Mouse (Mus musculus) MEL (cell line): ENCODE results near the gene Gm6899. TPM values are rescaled to one million over a fixed set of nuclear protein-coding genes. Genes with fewer than 3 reads are reported as not detected.

Source experiments
- DNase-seq: peaks from one replicate; pipeline ENCODE4 v3.0.0; 2011; ENCODE audit warnings: low read depth, low spot score
- H3K27ac ChIP-seq: 2 replicates; pipeline ENCODE4 v1.5.1; 2012; ENCODE audit warnings: low read depth, mild to moderate bottlenecking, control low read depth, low read length, moderate library complexity; ENCODE audit not compliant: control insufficient read depth
- H3K27me3 ChIP-seq, 2 experiments: fragments of 150-350 bp in 1 of 2; sonication (generic) in 1 of 2; 2 replicates each; pipeline ENCODE4 v1.6.1; 2012; ENCODE audit warnings: low read length in 2 of 2, mild to moderate bottlenecking in 2 of 2, improper control_type of control experiment in 1 of 2, moderate library complexity in 1 of 2; ENCODE audit not compliant: insufficient read depth in 2 of 2, control insufficient read depth in 1 of 2
- H3K36me3 ChIP-seq, 2 experiments: 2 replicates each; pipeline ENCODE4 v1.6.1; 2012 to 2014; ENCODE audit warnings: low read length in 2 of 2, improper control_type of control experiment in 1 of 2, inconsistent platforms in 1 of 2, mild to moderate bottlenecking in 1 of 2; ENCODE audit not compliant: insufficient read depth in 2 of 2, control insufficient read depth in 1 of 2
- H3K4me1 ChIP-seq, 2 experiments: fragments of 150-350 bp in 1 of 2; sonication (generic) in 1 of 2; 2 replicates each; pipeline ENCODE4 v1.6.1; 2012; ENCODE audit warnings: low read length in 2 of 2, improper control_type of control experiment in 1 of 2, mild to moderate bottlenecking in 1 of 2; ENCODE audit not compliant: insufficient read depth in 2 of 2, control insufficient read depth in 1 of 2
- H3K4me3 ChIP-seq, 2 experiments: fragments of 150-350 bp in 1 of 2; sonication (generic) in 1 of 2; 2 replicates each; pipeline ENCODE4 v1.5.1; 2012; ENCODE audit warnings: low read depth in 2 of 2, low read length in 2 of 2, mild to moderate bottlenecking in 2 of 2, moderate library complexity in 2 of 2, control low read depth in 1 of 2, improper control_type of control experiment in 1 of 2; ENCODE audit not compliant: control insufficient read depth in 1 of 2, insufficient read depth in 1 of 2
- H3K79me2 ChIP-seq: 2 replicates; pipeline ENCODE4 v1.6.1; 2012; ENCODE audit warnings: mild to moderate bottlenecking, low read length, moderate library complexity; ENCODE audit not compliant: control insufficient read depth, poor library complexity, insufficient read depth
- H3K9ac ChIP-seq: 2 replicates; pipeline ENCODE4 v1.6.1; 2012; ENCODE audit warnings: low read depth, mild to moderate bottlenecking, control low read depth, low read length, moderate library complexity; ENCODE audit not compliant: control insufficient read depth, poor library complexity, severe bottlenecking
- H3K9me3 ChIP-seq: fragments of 150-350 bp; sonication (generic); replicated peaks from 2 replicates; pipeline ENCODE4 v1.6.1; 2012; ENCODE audit warnings: mild to moderate bottlenecking, low read length, improper control_type of control experiment, moderate library complexity; ENCODE audit not compliant: insufficient read depth
- BHLHE40 ChIP-seq: IDR thresholded peaks from 2 replicates; pipeline ENCODE4 v1.6.1; 2012; ENCODE audit warnings: low read depth, mild to moderate bottlenecking, inconsistent platforms, low read length, improper control_type of control experiment, borderline replicate concordance
- CHD1 ChIP-seq: IDR thresholded peaks from 2 replicates; pipeline ENCODE4 v1.6.1; 2012; ENCODE audit warnings: low read depth, mild to moderate bottlenecking, inconsistent platforms, low read length, improper control_type of control experiment
- CHD2 ChIP-seq: IDR thresholded peaks from 2 replicates; pipeline ENCODE4 v1.6.1; 2011; ENCODE audit warnings: low read length, improper control_type of control experiment
- E2F4 ChIP-seq: IDR thresholded peaks from 2 replicates; pipeline ENCODE4 v1.6.1; 2011; ENCODE audit warnings: low read depth, low read length, improper control_type of control experiment, borderline replicate concordance
- ELF1 ChIP-seq: IDR thresholded peaks from 2 replicates; pipeline ENCODE4 v1.6.1; 2014; ENCODE audit warnings: low read depth, mild to moderate bottlenecking, inconsistent platforms, low read length, improper control_type of control experiment, moderate library complexity
- EP300 ChIP-seq, 2 experiments: IDR thresholded peaks; 2 replicates each; pipeline ENCODE4 v1.6.1; 2011; ENCODE audit warnings: improper control_type of control experiment in 2 of 2, low read length in 2 of 2, low read depth in 1 of 2, mild to moderate bottlenecking in 1 of 2
- ETS1 ChIP-seq: IDR thresholded peaks from 2 replicates; pipeline ENCODE4 v1.6.1; 2012; ENCODE audit warnings: low read depth, mild to moderate bottlenecking, inconsistent platforms, low read length, improper control_type of control experiment, moderate library complexity
- GABPA ChIP-seq: IDR thresholded peaks from 2 replicates; pipeline ENCODE4 v1.6.1; 2012; ENCODE audit warnings: low read depth, mild to moderate bottlenecking, inconsistent platforms, low read length, improper control_type of control experiment, moderate library complexity
- GATA1 ChIP-seq: IDR thresholded peaks from 2 replicates; pipeline ENCODE4 v1.6.1; 2011; ENCODE audit warnings: low read depth, low read length, improper control_type of control experiment
- MAX ChIP-seq: IDR thresholded peaks from 2 replicates; pipeline ENCODE4 v1.6.1; 2011; ENCODE audit warnings: low read length, improper control_type of control experiment
- MEF2A ChIP-seq: IDR thresholded peaks from 2 replicates; pipeline ENCODE4 v1.6.1; 2014; ENCODE audit warnings: low read depth, mild to moderate bottlenecking, inconsistent platforms, low read length, improper control_type of control experiment; ENCODE audit not compliant: poor library complexity, insufficient replicate concordance, severe bottlenecking; ENCODE audit errors: extremely low read depth
- MXI1 ChIP-seq: IDR thresholded peaks from 2 replicates; pipeline ENCODE4 v1.6.1; 2011; ENCODE audit warnings: mild to moderate bottlenecking, low read depth, low read length, improper control_type of control experiment
- NELFE ChIP-seq: IDR thresholded peaks from 2 replicates; pipeline ENCODE4 v1.6.1; 2011; ENCODE audit warnings: low read depth, low read length, improper control_type of control experiment
- NRF1 ChIP-seq: IDR thresholded peaks from 2 replicates; pipeline ENCODE4 v1.6.1; 2014; ENCODE audit warnings: low read depth, mild to moderate bottlenecking, inconsistent platforms, low read length, improper control_type of control experiment, moderate library complexity; ENCODE audit not compliant: poor library complexity, insufficient read depth, severe bottlenecking
- POLR2A ChIP-seq, 2 experiments: IDR thresholded peaks; 2 replicates each; pipeline ENCODE4 v1.6.1; 2011 to 2012; ENCODE audit warnings: low read length in 2 of 2, mild to moderate bottlenecking in 2 of 2, control low read depth in 1 of 2, improper control_type of control experiment in 1 of 2, low read depth in 1 of 2, moderate library complexity in 1 of 2; ENCODE audit not compliant: control insufficient read depth in 1 of 2, insufficient read depth in 1 of 2, poor library complexity in 1 of 2
- POLR2AphosphoS2 ChIP-seq: IDR thresholded peaks from 2 replicates; pipeline ENCODE4 v1.6.1; 2011; ENCODE audit warnings: low read length, improper control_type of control experiment
- RCOR1 ChIP-seq: IDR thresholded peaks from 2 replicates; pipeline ENCODE4 v1.6.1; 2012; ENCODE audit warnings: low read depth, mild to moderate bottlenecking, inconsistent platforms, low read length, improper control_type of control experiment
- SMC3 ChIP-seq: IDR thresholded peaks from 2 replicates; pipeline ENCODE4 v1.6.1; 2011; ENCODE audit warnings: low read depth, low read length, improper control_type of control experiment
- TAL1 ChIP-seq: IDR thresholded peaks from 2 replicates; pipeline ENCODE4 v1.6.1; 2012; ENCODE audit warnings: mild to moderate bottlenecking, inconsistent platforms, low read length, moderate library complexity, mixed read lengths
- UBTF ChIP-seq: IDR thresholded peaks from 2 replicates; pipeline ENCODE4 v1.6.1; 2012; ENCODE audit warnings: low read depth, mild to moderate bottlenecking, inconsistent platforms, low read length, improper control_type of control experiment, moderate library complexity, borderline replicate concordance; ENCODE audit not compliant: insufficient read depth
- USF1 ChIP-seq: IDR thresholded peaks from 2 replicates; pipeline ENCODE4 v1.6.1; 2014; ENCODE audit warnings: low read depth, mild to moderate bottlenecking, inconsistent platforms, low read length, improper control_type of control experiment, moderate library complexity
- USF2 ChIP-seq, 2 experiments: IDR thresholded peaks; 2 replicates each; pipeline ENCODE4 v1.6.1; 2011 to 2012; ENCODE audit warnings: improper control_type of control experiment in 2 of 2, low read length in 2 of 2, borderline replicate concordance in 1 of 2, inconsistent platforms in 1 of 2, low read depth in 1 of 2, mild to moderate bottlenecking in 1 of 2; ENCODE audit not compliant: insufficient read depth in 1 of 2
- ZNF384 ChIP-seq: IDR thresholded peaks from 2 replicates; pipeline ENCODE4 v1.6.1; 2012; ENCODE audit warnings: low read depth, mild to moderate bottlenecking, inconsistent platforms, low read length, improper control_type of control experiment
- polyA plus RNA-seq, 2 experiments: library from polyadenylated mRNA; stranded (reverse) in 1 of 2; unstranded in 1 of 2; fragments of >175 nt in 1 of 2; fragments of >200 nt in 1 of 2; gene quantifications; 2 replicates each; pipeline versions ENCODE4 v1.2.1 to v1.2.4; 2012; ENCODE audit warnings: low replicate concordance in 2 of 2, low read depth in 1 of 2; ENCODE audit not compliant: insufficient read length in 2 of 2, insufficient read depth in 1 of 2, missing spikeins in 1 of 2
- total RNA-seq: library from RNA; depleted of rRNA; stranded (reverse); fragments of 300-350 nt; gene quantifications from 2 replicates; pipeline ENCODE4 v1.2.3, GENCODE M21; 2012

Gene Gm6899
- total and polyA plus RNA-seq, 3 experiments: not detected

GRCm38 (mm10) chr11:26604061-26604655 is 11.1 kb downstream of the Gm6899 start:
- Histone ChIP-seq H3K9me3 (no peaks in the 10 kb centered on the region), H3K36me3 (peaks cover 0 to 30% of the 10 kb centered on the region in 2 experiments; a peak in 2 of 4 replicates), H3K79me2 (no peaks in the 10 kb centered on the region), H3K27ac (no peak overlapping the region), H3K4me1 (peaks cover 21 to 24% of the 10 kb centered on the region in 2 experiments), H3K27me3 (no peaks in the 10 kb centered on the region), H3K9ac (no peak overlapping the region), H3K4me3 (no peak overlapping the region)
- TF ChIP-seq EP300 (IDR thresholded peaks at IDR 0.05; ENCODE audit: low read depth in 1 of 2, low read length in 2 of 2) (peak; percentile 62 to 63; a peak in 1 of 4 replicates), RCOR1 (peak; percentile 93), USF2 (IDR thresholded peaks at IDR 0.05; ENCODE audit: borderline replicate concordance in 1 of 2, insufficient read depth in 1 of 2, low read depth in 1 of 2, low read length in 2 of 2) (no peak), ETS1 (peak; percentile 33; the same call in 1 of the 2 replicates), GATA1 (peak; percentile 69; the same call in 1 of the 2 replicates)
- DNase-seq: peak; percentile 49

GRCm38 (mm10) chr11:26608795-26609194 is 15.8 kb downstream of the Gm6899 start:
- peaks cover under 1 to 11% of the 10 kb centered on the region in 2 experiments; a peak in 3 of 4 replicates for H3K4me1 ChIP-seq
- H3K27ac ChIP-seq: no peak overlapping the region
- H3K27me3 ChIP-seq: no peaks in the 10 kb centered on the region
- H3K9ac ChIP-seq: no peak overlapping the region
- peaks cover 0 to 10% of the 10 kb centered on the region in 2 experiments; a peak in 2 of 4 replicates for H3K36me3 ChIP-seq
- no peaks in the 10 kb centered on the region for H3K79me2 ChIP-seq
- no peak for DNase-seq
- no peaks in the 10 kb centered on the region for H3K9me3 ChIP-seq
- no peak overlapping the region for H3K4me3 ChIP-seq
- no peak for TF ChIP-seq MXI1
- TF ChIP-seq TAL1: no peak
- TF ChIP-seq ELF1: no peak
- no peak for TF ChIP-seq NRF1
- no peak for TF ChIP-seq NELFE
- TF ChIP-seq MEF2A: no peak
- TF ChIP-seq GABPA: no peak
- no peak for TF ChIP-seq USF1
- TF ChIP-seq ETS1: no peak
- no peak for TF ChIP-seq MAX
- TF ChIP-seq POLR2A (IDR thresholded peaks at IDR 0.05; ENCODE audit: control insufficient read depth in 1 of 2, insufficient read depth in 1 of 2, low read depth in 1 of 2, low read length in 2 of 2, poor library complexity in 1 of 2): no peak
- TF ChIP-seq POLR2AphosphoS2: no peak
- TF ChIP-seq CHD1: no peak
- TF ChIP-seq UBTF: no peak
- no peak for TF ChIP-seq E2F4
- TF ChIP-seq SMC3: no peak
- TF ChIP-seq ZNF384: no peak
- TF ChIP-seq CHD2: no peak
- TF ChIP-seq GATA1: no peak
- TF ChIP-seq BHLHE40: no peak
